Mouse (Mus musculus) hindbrain, postnatal 0 days (tissue): ENCODE data around the gene Snip1. TPM values are rescaled to one million over a fixed set of nuclear protein-coding genes. Genes with fewer than 3 reads are reported as not detected.

ENCODE experiments used
- ATAC-seq: fragments of 200-750 bp; cut with Nextera tagmentation; 2 replicates; pipeline ENCODE4 v1.8.0; 2017; ENCODE audit warnings: mild to moderate bottlenecking, moderate TSS enrichment, moderate library complexity
- DNase-seq: peaks from one replicate; pipeline ENCODE4 v3.0.0-alpha.2; 2015; ENCODE audit warnings: low spot score
- H3K27ac ChIP-seq: fragments of 300-500 bp; sonication (generic); 2 replicates; pipeline ENCODE4 v1.5.1; 2014; ENCODE audit warnings: mild to moderate bottlenecking
- H3K27me3 ChIP-seq: fragments of 300-500 bp; sonication (generic); 2 replicates; pipeline ENCODE4 v1.6.1; 2014; ENCODE audit warnings: low read length, mixed read lengths; ENCODE audit not compliant: insufficient read depth
- H3K36me3 ChIP-seq: fragments of 300-500 bp; sonication (generic); 2 replicates; pipeline ENCODE4 v1.6.1; 2014; ENCODE audit warnings: low read length, mixed read lengths; ENCODE audit not compliant: insufficient read depth
- H3K4me1 ChIP-seq: fragments of 300-500 bp; sonication (generic); 2 replicates; pipeline ENCODE4 v1.6.1; 2014; ENCODE audit warnings: antibody characterized with exemption, low read length, mixed read lengths; ENCODE audit not compliant: insufficient read depth
- H3K4me2 ChIP-seq: fragments of 300-500 bp; sonication (generic); 2 replicates; pipeline ENCODE4 v1.6.1; 2014; ENCODE audit warnings: low read depth, mild to moderate bottlenecking, low read length, moderate library complexity, mixed read lengths
- H3K4me3 ChIP-seq: fragments of 300-500 bp; sonication (generic); 2 replicates; pipeline ENCODE4 v1.5.1; 2014; ENCODE audit warnings: low read length
- H3K9ac ChIP-seq: fragments of 300-500 bp; sonication (generic); replicated peaks from 2 replicates; pipeline ENCODE4 v1.6.1; 2014; ENCODE audit warnings: mild to moderate bottlenecking, low read length, moderate library complexity, mixed read lengths
- H3K9me3 ChIP-seq: fragments of 300-500 bp; sonication (generic); 2 replicates; pipeline ENCODE4 v1.6.1; 2016; ENCODE audit warnings: low read length, mixed read lengths
- CTCF ChIP-seq: IDR thresholded peaks from 2 replicates; pipeline ENCODE4 v1.5.1; 2016; ENCODE audit warnings: antibody characterized with exemption, control low read depth, low read depth
- WGBS: fragments of 180-500 bp; shearing (Covaris S2); extraction: QIAGEN DNeasy Blood & Tissue Kit; methylation state at CpG from one replicate; pipeline ENCODE4 v1.1.7; 2014; 5-methylcytosine and 5-hydroxymethylcytosine counted together
- polyA plus RNA-seq: library from polyadenylated mRNA; unstranded; fragments of >200 nt; fragmentation: Nextera tagmentation; extraction: Ambion mirVana; gene quantifications from 2 replicates; pipeline ENCODE4 v1.2.1, GENCODE M21; 2015
- total RNA-seq: library from RNA; depleted of rRNA; stranded (reverse); fragments of >200 nt; gene quantifications from 2 replicates; pipeline ENCODE4 v1.2.3, GENCODE M21; 2014

Snip1 gene
- total and polyA plus RNA-seq, 2 experiments from 2014 or later: 16.3 to 29.2 TPM

GRCm38 (mm10) chr4:125116090-125116861, 49.8 kb downstream of the Snip1 start:
- peak; percentile 66; the same call in 1 of the 2 replicates for ATAC-seq

GRCm38 (mm10) chr4:125116929-125117328, 50.5 kb downstream of the Snip1 start:
- DNase-seq (no peak), ATAC-seq (no peak)
- TF ChIP-seq CTCF: no peak
- WGBS: 62% methylated on average over 13 of the region's 13 CpGs
- peaks cover 2% of the 10 kb centered on the region; the same call in 1 of the 2 replicates for H3K36me3 ChIP-seq
- no peak overlapping the region for H3K4me3 ChIP-seq
- H3K4me1 ChIP-seq: peaks cover 12% of the 10 kb centered on the region; the same call in 1 of the 2 replicates
- no peak overlapping the region for H3K9ac ChIP-seq
- no peaks in the 10 kb centered on the region for H3K27me3 ChIP-seq
- 0 out of 2 replicates have a peak overlapping the region, but pooled peaks have one; percentile 58 for H3K27ac ChIP-seq
- no peak overlapping the region for H3K4me2 ChIP-seq
- no peaks in the 10 kb centered on the region for H3K9me3 ChIP-seq

More at GRCm38 (mm10) chr4:125116090-125116861, 49.8 kb downstream of the Snip1 start:
- Histone ChIP-seq H3K4me1 (peaks cover 12% of the 10 kb centered on the region; the same call in 1 of the 2 replicates), H3K27ac (peak overlapping the region; percentile 58; the same call in 1 of the 2 replicates), H3K36me3 (peaks cover 9% of the 10 kb centered on the region; the same call in 1 of the 2 replicates), H3K9ac (0 out of 2 replicates have a peak overlapping the region, but pooled peaks have one; percentile 5), H3K27me3 (no peaks in the 10 kb centered on the region), H3K4me3 (no peak overlapping the region), H3K9me3 (no peaks in the 10 kb centered on the region), H3K4me2 (no peak overlapping the region)
- peak; percentile 77 for DNase-seq
- WGBS: 44% methylated on average over 9 of the region's 9 CpGs
- TF ChIP-seq CTCF: no peak

- no peak for ATAC-seq
- H3K9ac ChIP-seq: no peak overlapping the region
- WGBS: 88% methylated on average over 7 of the region's 7 CpGs
These were observed 51.4 kb downstream of the Snip1 start for GRCm38 (mm10) chr4:125117902-125118320.

DNA sequence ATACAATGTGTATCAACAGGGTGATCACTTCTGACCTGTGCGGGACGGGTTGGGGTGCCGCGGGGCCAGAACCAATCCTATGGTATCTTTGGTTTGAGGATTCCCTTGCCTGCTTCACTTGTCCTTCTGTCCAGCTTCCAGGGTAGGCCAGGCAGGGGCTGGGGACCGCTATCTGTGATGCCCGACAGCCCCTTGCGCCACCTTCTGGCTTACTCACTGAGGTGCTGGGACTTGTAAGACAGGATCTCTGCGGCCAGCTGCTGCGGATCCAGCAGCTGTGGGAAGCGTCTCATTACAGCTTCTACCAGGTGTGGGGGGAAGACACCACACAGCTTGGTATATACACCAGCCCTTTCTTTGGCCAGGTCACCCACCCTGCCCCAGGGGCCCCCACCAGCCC, 52.6 kb downstream of the Snip1 start:
- Histone ChIP-seq H3K27ac (no peak overlapping the region), H3K27me3 (no peaks in the 10 kb centered on the region), H3K4me1 (peaks cover 12% of the 10 kb centered on the region; the same call in 1 of the 2 replicates), H3K4me2 (no peak overlapping the region), H3K4me3 (no peak overlapping the region), H3K36me3 (no peaks in the 10 kb centered on the region), H3K9ac (no peak overlapping the region), H3K9me3 (no peaks in the 10 kb centered on the region)
- 40% methylated on average over 10 of the region's 10 CpGs for WGBS
- TF ChIP-seq CTCF: peak; percentile 57
- DNase-seq: peak; percentile 31
- no peak for ATAC-seq

More at GRCm38 (mm10) chr4:125117902-125118320, 51.4 kb downstream of the Snip1 start:
- no peak for DNase-seq
- peaks cover 12% of the 10 kb centered on the region; the same call in 1 of the 2 replicates for H3K4me1 ChIP-seq
- H3K4me3 ChIP-seq: no peak overlapping the region
- no peaks in the 10 kb centered on the region for H3K27me3 ChIP-seq
- H3K27ac ChIP-seq: no peak overlapping the region
- H3K36me3 ChIP-seq: no peaks in the 10 kb centered on the region
- no peak for TF ChIP-seq CTCF
- no peak overlapping the region for H3K4me2 ChIP-seq
- H3K9me3 ChIP-seq: no peaks in the 10 kb centered on the region

- WGBS: 94% methylated on average over 11 of the region's 11 CpGs
- no peak for TF ChIP-seq CTCF
- no peak for DNase-seq
- H3K9ac ChIP-seq: no peak overlapping the region
- no peak overlapping the region for H3K4me3 ChIP-seq
- no peaks in the 10 kb centered on the region for H3K9me3 ChIP-seq
- H3K4me2 ChIP-seq: no peak overlapping the region
- H3K27me3 ChIP-seq: no peaks in the 10 kb centered on the region
- no peak overlapping the region for H3K27ac ChIP-seq
- peaks cover 12% of the 10 kb centered on the region; the same call in 1 of the 2 replicates for H3K4me1 ChIP-seq
- ATAC-seq: no peak
- H3K36me3 ChIP-seq: no peaks in the 10 kb centered on the region
These were observed 53.2 kb downstream of the Snip1 start for GRCm38 (mm10) chr4:125119721-125120120.

DNA sequence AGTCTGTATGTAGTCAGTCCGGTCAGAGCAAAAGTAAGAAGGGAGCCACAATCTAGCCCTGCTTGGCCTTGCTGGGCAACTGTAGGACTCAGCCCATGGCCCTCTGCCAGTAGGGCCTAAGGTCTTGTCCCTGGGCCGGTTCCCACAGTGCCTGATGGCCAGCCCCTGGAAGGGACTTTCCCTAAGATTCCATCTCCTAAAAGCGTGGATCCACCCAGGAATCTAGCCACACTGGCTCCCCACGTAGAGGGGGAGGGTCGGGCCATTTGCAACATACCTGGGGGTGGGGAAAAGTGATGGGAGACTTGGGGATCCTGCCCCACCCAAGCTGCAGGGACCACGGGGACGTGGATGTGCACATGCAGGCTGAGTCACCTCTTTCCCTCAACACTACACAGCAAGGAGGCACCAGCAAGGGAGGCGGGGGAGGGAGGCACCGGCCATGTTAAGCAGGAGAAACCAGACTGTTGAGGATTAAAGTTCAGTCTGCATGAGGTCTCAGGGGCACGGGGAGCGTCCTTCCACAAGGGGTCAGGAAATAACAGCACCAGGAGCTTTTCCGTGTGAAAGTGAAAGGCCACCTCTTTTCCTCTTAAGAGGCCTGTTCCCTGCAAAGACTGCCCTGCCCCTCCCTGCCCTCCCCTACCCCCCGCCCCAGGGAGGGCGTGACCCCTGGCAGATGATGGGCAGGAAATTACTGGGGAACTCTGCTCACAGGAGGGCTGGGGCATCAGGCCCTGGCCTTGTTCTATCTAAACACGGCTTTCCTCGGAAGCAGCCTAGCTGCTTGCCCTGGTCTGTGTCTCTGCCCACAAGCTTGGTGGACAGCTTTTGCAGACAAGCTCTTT, 56.2 kb downstream of the Snip1 start:
- Histone ChIP-seq H3K4me3 (no peak overlapping the region), H3K36me3 (no peaks in the 10 kb centered on the region), H3K9me3 (no peaks in the 10 kb centered on the region), H3K9ac (no peak overlapping the region), H3K27me3 (no peaks in the 10 kb centered on the region), H3K4me2 (no peak overlapping the region), H3K4me1 (0 out of 2 replicates have a peak, but pooled peaks cover 6% of the 10 kb centered on the region), H3K27ac (no peak overlapping the region)
- TF ChIP-seq CTCF: no peak
- 34% methylated on average over 16 of the region's 16 CpGs for WGBS
- DNase-seq: no peak
- no peak for ATAC-seq
